In genomic region chrX:56454671-56455371, GRCm38 (mm10) we compare ENCODE assay signal across 7 mouse cellular contexts. TPM values are rescaled to one million over a fixed set of nuclear protein-coding genes. Genes with fewer than 3 reads are reported as not detected.
A peak's percentile ranks its signal among the peaks of the same experiment; 100 is the strongest.
DNase-seq lines count a peak whose midpoint lies in the region; ATAC-seq and TF ChIP-seq lines count a peak whose summit lies in the region.

Ints6l (plus strand) TSS chrX:56454857.

- no peaks in the 10 kb centered on the region for H3K36me3 ChIP-seq in intestine, postnatal 0 days (ENCODE audit: control insufficient read depth, insufficient read depth)
- no peaks in the 10 kb centered on the region for H3K36me3 ChIP-seq in midbrain, embryonic 12.5 days
- no peaks in the 10 kb centered on the region for H3K36me3 ChIP-seq in small intestine, adult 2 months (ENCODE audit: control insufficient read depth, insufficient read depth, low read length)

- H3K4me1 ChIP-seq in intestine, postnatal 0 days (replicated peaks; ENCODE audit: control insufficient read depth, insufficient read depth, low read length) = no peaks in the 10 kb centered on the region
- no peaks in the 10 kb centered on the region for H3K4me1 ChIP-seq in midbrain, embryonic 12.5 days
- peaks cover 2% of the 10 kb centered on the region; the same call in 1 of the 2 replicates for H3K4me1 ChIP-seq in small intestine, adult 2 months (ENCODE audit: control insufficient read depth, insufficient read depth, insufficient read length, low read length)

- peak within 1 kb of the TSS; percentile 64 for H3K4me2 ChIP-seq in intestine, postnatal 0 days (replicated peaks; ENCODE audit: low read depth)
- H3K4me2 ChIP-seq in midbrain, embryonic 12.5 days (replicated peaks) = peak within 1 kb of the TSS; percentile 57

- H3K4me3 ChIP-seq in intestine, postnatal 0 days (ENCODE audit: low read depth, low read length) = peak within 1 kb of the TSS; percentile 54
- H3K4me3 ChIP-seq in midbrain, embryonic 12.5 days = peak within 1 kb of the TSS; percentile 60
- H3K4me3 ChIP-seq in small intestine, adult 2 months (ENCODE audit: low read depth, low read length) = peak within 1 kb of the TSS; percentile 94

- H3K9ac ChIP-seq in intestine, postnatal 0 days (ENCODE audit: low read depth, low read length) = peak within 1 kb of the TSS; percentile 65
- peak within 1 kb of the TSS; percentile 73 for H3K9ac ChIP-seq in midbrain, embryonic 12.5 days (replicated peaks)

- H3K27ac ChIP-seq in intestine, postnatal 0 days (ENCODE audit: low read depth, low read length) = peak within 1 kb of the TSS; percentile 82
- H3K27ac ChIP-seq in midbrain, embryonic 12.5 days (replicated peaks) = peak within 1 kb of the TSS; percentile 97
- peak within 1 kb of the TSS; percentile 81 for H3K27ac ChIP-seq in small intestine, adult 2 months (ENCODE audit: insufficient read depth, low read depth, low read length)

- peak; percentile 76 for ATAC-seq in intestine, postnatal 0 days
- ATAC-seq in midbrain, embryonic 12.5 days (ENCODE audit: low FRiP score, low read depth) = peak; percentile 78

- no peak for TF ChIP-seq CTCF in intestine, postnatal 0 days (IDR thresholded peaks at IDR 0.05; ENCODE audit: low read depth)
- TF ChIP-seq CTCF in small intestine, adult 2 months (IDR thresholded peaks at IDR 0.05; ENCODE audit: extremely low read depth, insufficient read length, insufficient replicate concordance, low read depth, low read length) = no peak

- intact Hi-C loops in left cerebral cortex, postnatal 4 days (cut with DNase I) = no loop called here

- H3K27me3 ChIP-seq in intestine, postnatal 0 days (replicated peaks; ENCODE audit: control insufficient read depth, insufficient read depth, low read length) = no peaks in the 10 kb centered on the region
- no peaks in the 10 kb centered on the region for H3K27me3 ChIP-seq in midbrain, embryonic 12.5 days
- no peaks in the 10 kb centered on the region; the same call in 1 of the 2 replicates for H3K27me3 ChIP-seq in small intestine, adult 2 months (ENCODE audit: control insufficient read depth, insufficient read depth, low read length)

- 19% methylated on average over 22 of the region's 22 CpGs for WGBS in intestine, postnatal 0 days
- 9% methylated on average over 22 of the region's 22 CpGs for WGBS in midbrain, embryonic 12.5 days
- WGBS in small intestine, adult 2 months = 17% methylated on average over 21 of the region's 22 CpGs

- TF ChIP-seq POLR2A in small intestine, adult 2 months (IDR thresholded peaks at IDR 0.05; ENCODE audit: low read depth, low read length) = peak; percentile 82

- DNase-seq in adrenal gland, adult 8-10 months = peak; percentile 81
- peak; percentile 68 for DNase-seq in embryo, embryonic 9.5 days (ENCODE audit: extremely low spot score)
- DNase-seq in gonadal fat pad, adult 2 months (ENCODE audit: low read depth) = no peak
- peak; percentile 70 for DNase-seq in left cerebral cortex, postnatal 4 days

- no peaks in the 10 kb centered on the region for H3K9me3 ChIP-seq in intestine, postnatal 0 days (ENCODE audit: control insufficient read depth)
- H3K9me3 ChIP-seq in midbrain, embryonic 12.5 days = no peaks in the 10 kb centered on the region

RNA-seq across cellular contexts. Expression of gene Ints6l, which starts in this region (rescaled TPM):
- total RNA-seq in adrenal gland, adult 8-10 months (2022) = 10 to 100 TPM; 26.2 to 54.0 (median 38.0) TPM
- 21.5 and 26.9 TPM in 2 replicates for polyA plus RNA-seq in gonadal fat pad, adult 2 months (2012; rRNA removed)
- polyA plus RNA-seq in intestine, postnatal 0 days (2015; fragmentation: Nextera tagmentation; extraction: Ambion mirVana) = 12.7 and 13.9 TPM in 2 replicates
- 10 to 100 TPM; 26.8 to 27.0 TPM for total RNA-seq in left cerebral cortex, postnatal 4 days (2021)
- 28.3 and 28.6 TPM in 2 replicates for polyA plus RNA-seq in midbrain, embryonic 12.5 days (2016; fragmentation: Nextera tagmentation; extraction: Ambion mirVana)
- 1.8 and 2.1 TPM in 2 replicates for polyA plus RNA-seq in small intestine, adult 2 months (2012; rRNA removed)
